Mouse (Mus musculus) frontal cortex, adult (tissue): Measurements from ENCODE around the gene Strbp.
"Not testable (repeated sequence)": the region's sequence is repeated elsewhere in the genome, so short reads cannot be mapped to it uniquely, and the experiment has no call there.

Source experiments
- ATAC-seq: cut with Nextera tagmentation; 2 replicates; pipeline ENCODE4 v1.9.2; 2017; ENCODE audit warnings: mild to moderate bottlenecking, moderate library complexity, mixed read lengths; ENCODE audit not compliant: low TSS enrichment

Gene Strbp

GRCm38 (mm10) chr2:37519286-37519640 is 184.4 kb downstream of the Strbp start:
- no peak for ATAC-seq

DNA sequence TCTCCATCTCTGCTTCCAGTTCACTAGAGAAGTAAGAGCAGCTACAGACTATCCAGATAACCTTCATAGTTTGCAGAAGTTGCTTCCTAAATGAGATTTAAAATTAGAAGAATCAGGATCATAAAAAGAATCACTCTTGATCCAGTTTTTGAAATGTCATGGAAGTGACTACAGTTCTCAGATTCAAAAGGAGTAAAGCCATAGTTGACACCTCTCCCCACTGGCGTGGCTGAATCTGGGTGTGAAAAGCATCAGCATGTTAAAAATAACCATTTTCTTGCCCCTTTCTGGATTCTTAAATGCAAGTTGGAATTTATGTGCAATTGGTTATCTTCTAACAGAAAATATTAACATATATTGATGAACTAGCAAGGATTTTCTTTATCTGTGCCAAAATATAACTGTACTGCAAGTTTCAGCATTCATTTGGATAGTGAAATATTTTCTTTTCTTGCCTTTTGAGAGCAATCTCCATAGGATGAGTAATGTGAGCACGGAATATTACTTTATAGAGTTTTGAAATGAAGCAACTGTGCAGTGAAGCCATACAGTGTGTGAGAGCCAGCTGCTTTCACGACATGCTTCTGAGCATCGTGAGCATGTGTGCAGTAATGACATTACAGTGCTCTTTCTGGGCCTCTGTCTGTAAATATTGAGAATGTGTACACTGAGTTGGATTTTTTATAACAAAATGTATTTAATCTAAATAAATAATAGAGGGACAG is 184.9 kb downstream of the Strbp start:
- no peak for ATAC-seq

- ATAC-seq = peak; percentile 49
These were observed 186.7 kb downstream of the Strbp start for GRCm38 (mm10) chr2:37516922-37517462.

GRCm38 (mm10) chr2:37516030-37516710 is 187.5 kb downstream of the Strbp start, which contains the start of gene Gpr21:
Gene Gpr21 (plus strand): TSS chr2:37516332.
- peak; percentile 21; the same call in 1 of the 2 replicates for ATAC-seq

DNA sequence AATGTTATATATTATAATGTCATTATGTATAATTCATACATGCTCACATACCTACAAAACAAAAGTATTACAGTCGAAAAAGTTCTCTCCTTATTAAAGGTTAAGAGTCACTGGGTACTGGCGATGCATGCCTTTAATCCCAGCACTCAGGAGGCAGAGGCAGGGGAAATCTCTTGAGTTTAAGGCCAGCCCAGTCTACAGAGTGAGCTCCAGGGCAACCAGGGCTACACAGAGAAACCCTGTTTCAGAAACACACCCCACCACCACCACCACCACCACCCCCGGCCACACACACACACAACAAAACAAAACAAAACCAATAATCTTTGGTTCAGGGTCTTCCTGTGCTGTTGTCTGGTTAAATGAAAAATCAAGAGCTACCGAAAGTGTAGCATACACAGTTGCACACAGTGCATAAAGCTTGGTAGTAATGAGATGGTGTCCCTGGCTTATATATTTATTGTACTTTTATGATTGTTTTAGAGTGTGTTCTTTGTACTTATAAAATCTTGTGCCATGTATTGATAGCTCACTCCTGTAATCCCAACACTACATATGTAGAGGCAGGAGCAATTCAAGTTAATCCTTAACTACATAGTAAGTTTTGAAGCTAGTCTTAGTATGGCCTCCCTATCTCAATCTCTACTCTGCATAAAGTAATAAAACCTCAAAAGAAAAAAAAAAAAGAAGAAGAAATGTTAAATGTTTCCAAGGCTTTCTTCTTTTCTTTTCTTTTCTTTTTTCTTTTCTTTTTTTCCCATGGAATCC is 192.3 kb downstream of the Strbp start:
- no peak for ATAC-seq

GRCm38 (mm10) chr2:37505856-37506255 is 197.8 kb downstream of the Strbp start:
- ATAC-seq = not testable (repeated sequence)

DNA sequence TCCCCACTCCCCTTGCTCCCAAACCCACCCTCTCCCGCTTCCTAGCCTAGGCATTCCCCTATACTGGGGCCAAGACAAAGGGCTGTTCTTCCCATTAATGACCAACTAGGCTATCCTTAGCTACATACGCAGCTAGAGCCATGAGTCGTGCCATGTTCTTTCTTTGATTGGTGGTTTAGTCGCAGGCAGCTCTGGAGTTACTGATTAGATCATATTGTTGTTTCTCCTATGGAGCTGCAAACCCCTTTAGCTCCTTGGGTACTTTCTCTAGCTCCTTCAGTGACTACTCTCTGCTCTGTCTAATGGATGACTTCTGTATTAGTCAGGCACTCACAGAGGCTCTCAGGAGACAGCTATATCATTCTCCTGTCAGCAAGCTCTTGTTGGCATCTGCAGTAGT is 206.3 kb downstream of the Strbp start:
- no peak for ATAC-seq

GRCm38 (mm10) chr2:37488956-37489355 is 214.7 kb downstream of the Strbp start:
- ATAC-seq = no peak

GRCm38 (mm10) chr2:37486408-37486807 is 217.3 kb downstream of the Strbp start:
- ATAC-seq = no peak

DNA sequence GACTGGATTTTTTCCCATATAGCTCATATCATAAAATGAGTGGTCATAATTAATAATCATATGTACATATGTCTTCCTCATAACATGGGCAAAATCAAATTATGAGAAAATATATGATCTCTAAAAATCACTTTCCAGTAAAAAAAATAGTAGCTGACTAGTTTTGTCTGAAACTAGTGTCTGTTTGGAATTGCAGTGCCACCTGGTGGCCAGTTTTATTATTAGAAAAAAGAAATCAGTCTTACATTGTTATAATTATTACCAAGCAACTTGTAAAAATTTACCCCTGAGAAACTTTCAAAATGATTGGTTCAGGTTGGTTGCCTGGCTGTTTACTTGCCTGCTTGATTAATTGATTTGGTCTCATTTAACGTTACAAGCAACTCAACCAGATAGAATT is 218.3 kb downstream of the Strbp start:
- no peak for ATAC-seq

GRCm38 (mm10) chr2:37484165-37484564 is 219.5 kb downstream of the Strbp start:
- no peak for ATAC-seq

- ATAC-seq = no peak
These were observed 223.6 kb downstream of the Strbp start for GRCm38 (mm10) chr2:37480039-37480438.

- ATAC-seq = no peak
These were observed 224.1 kb downstream of the Strbp start for GRCm38 (mm10) chr2:37479559-37479958.

DNA sequence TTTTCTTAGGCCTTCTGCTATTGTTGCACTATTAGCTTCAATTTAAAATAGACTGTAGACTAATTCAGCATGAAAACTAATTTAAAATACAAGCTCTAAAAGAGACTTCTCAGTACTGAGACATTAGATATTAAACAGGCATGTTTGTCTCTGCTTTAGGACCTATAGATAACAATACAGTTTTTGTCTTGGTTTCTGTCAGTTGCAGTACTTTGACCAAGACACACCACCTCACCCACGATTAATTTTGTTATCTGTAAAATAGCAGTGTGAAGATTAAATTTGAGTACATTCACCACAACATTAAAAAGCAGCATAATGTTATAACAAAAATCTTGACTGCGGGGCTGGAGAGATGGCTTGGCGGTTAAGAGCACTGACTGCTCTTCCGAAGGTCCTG is 237.4 kb downstream of the Strbp start:
- ATAC-seq = no peak

- no peak for ATAC-seq
These were observed 243.0 kb downstream of the Strbp start for GRCm38 (mm10) chr2:37460707-37461106.

GRCm38 (mm10) chr2:37452376-37452760 is 251.3 kb downstream of the Strbp start:
- ATAC-seq = peak; percentile 55

- peak; percentile 99 for ATAC-seq
These were observed 251.8 kb downstream of the Strbp start for GRCm38 (mm10) chr2:37451667-37452375.

GRCm38 (mm10) chr2:37442611-37443591 is 260.8 kb downstream of the Strbp start, which contains the start of the genes Zbtb26, Zbtb6 and Rabgap1:
Gene Zbtb26 (minus strand): TSS chr2:37443135.
Gene Zbtb6 (minus strand): TSS chr2:37443171.
Gene Rabgap1 (plus strand): TSS chr2:37443279.
- peak; percentile 99 for ATAC-seq
